Mouse (Mus musculus): ENCODE measurements around the gene Gm20662. TPM values are rescaled to one million over a fixed set of nuclear protein-coding genes. Genes with fewer than 3 reads are reported as not detected.

Gm20662 gene
- polyA plus RNA-seq, 1 experiment from 2014 or later = 0.18 TPM

DNA sequence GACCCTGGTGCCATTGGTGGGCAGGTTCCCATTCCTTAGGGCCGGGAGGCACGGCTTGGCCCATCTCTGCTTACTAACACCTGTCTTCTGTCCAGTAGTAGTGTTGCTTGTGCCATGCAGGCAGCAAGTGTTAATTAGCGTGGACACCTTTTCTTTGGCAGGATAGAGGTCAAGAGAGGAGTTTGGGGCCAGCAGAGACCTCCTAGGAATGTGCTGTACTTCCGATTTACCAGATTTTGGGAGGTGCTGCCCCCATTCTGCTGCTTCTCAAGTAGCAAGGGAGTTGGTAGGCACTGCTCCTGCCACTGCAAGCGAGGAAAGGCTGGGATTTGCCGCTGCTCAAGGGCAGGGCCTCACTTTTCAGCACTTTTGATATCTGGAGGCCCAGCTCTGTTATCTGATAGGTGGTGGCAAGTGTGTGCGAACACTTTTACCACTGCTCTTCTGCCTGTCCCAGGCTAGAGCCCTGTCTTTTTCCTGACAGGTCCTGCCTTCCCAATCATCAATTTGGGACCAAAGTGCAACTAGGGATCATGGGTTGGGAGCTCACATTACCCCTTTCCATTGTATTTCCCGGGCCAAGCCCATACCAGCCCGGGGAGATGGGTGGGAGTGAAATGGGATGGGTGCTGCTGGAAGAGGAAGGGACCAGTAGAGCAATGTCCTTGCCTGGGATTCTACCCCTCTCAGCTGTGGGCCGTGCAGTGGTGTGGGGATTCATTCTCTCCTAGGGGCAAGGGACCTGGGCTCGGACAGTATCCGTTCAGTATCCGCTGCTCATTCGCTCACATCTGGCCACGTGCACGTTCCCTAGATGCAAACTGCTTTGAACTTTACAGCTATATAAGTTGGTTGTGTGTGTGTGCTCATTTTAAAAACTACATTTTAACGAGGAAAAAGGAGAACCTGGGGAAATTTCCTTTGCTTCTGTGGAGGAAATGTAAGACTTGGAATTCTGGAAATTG lies 51.7 kb downstream of the Gm20662 start:
- peaks cover 25% of the 10 kb centered on the region for H3K36me3 ChIP-seq (ENCODE audit: control insufficient read depth, insufficient read depth, low read length)
- peak overlapping the region; percentile 50 for H3K9ac ChIP-seq (ENCODE audit: low read length)
- no peak for ATAC-seq (ENCODE audit: low FRiP score, low TSS enrichment)
- H3K4me2 ChIP-seq (replicated peaks; ENCODE audit: low read depth) = peak overlapping the region; percentile 74
- peak overlapping the region; percentile 83 for H3K27ac ChIP-seq (replicated peaks)
- H3K9me3 ChIP-seq (ENCODE audit: control insufficient read depth, low read length) = no peaks in the 10 kb centered on the region
- no peaks in the 10 kb centered on the region for H3K4me1 ChIP-seq (replicated peaks; ENCODE audit: control insufficient read depth, insufficient read depth)
- no peaks in the 10 kb centered on the region for H3K27me3 ChIP-seq (ENCODE audit: control insufficient read depth, insufficient read depth, low read length)
- no peak for DNase-seq (ENCODE audit: low spot score)
- TF ChIP-seq EP300 (optimal IDR thresholded peaks at IDR 0.05) = no peak
- no peak for TF ChIP-seq CTCF (IDR thresholded peaks at IDR 0.05; ENCODE audit: low read depth)
- peak overlapping the region; percentile 79; the same call in 1 of the 2 replicates for H3K4me3 ChIP-seq (ENCODE audit: low read depth, low read length)
- 48% methylated on average over 17 of the region's 17 CpGs for WGBS

DNA sequence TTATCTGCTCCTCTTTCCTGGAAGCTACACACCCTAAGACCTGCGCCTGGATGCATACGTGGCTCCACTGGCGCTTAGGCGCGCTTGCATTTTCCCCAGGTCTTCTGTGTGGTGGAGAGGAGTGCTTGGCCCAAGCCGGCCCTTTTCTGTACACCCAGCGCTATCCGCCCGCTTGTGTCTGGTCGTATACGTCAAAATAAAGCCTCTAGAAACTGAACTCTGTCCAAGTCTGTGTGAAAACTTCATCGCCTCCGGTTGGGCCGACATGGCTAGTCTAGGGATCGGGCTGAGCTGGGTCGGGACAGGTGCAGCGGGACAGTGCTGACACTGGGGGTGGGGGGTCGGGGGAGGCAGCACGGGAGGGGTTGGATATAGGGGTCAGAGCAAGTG lies 52.4 kb downstream of the Gm20662 start:
- H3K36me3 ChIP-seq (ENCODE audit: control insufficient read depth, insufficient read depth, low read length) = peaks cover 25% of the 10 kb centered on the region

DNA sequence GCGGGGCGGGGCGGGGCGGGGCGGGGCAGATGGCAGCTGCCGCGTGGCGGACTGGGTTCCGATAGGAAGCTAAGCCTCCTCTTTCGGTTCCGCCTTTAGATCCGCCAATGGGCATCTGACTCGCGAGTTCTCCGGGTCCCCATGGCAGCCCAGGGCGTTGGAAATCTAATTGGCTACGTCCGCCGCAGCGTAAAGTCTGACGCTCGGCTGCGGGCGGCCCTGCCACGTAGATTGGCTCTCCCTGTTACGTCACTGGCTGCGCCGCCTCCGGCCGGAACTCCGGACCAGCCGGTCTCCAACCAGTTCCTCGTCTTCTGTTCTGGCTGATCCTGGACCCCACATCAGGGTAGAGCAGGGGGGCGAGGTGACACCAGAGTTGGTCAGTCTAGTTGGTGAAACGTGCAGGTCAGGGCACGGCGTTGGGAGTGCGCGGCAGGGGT lies 52.9 kb downstream of the Gm20662 start, which contains the start of gene Gmppb:
Gene Gmppb (plus strand): TSS at position 227 of the 440 bp plus-strand sequence.
- Histone ChIP-seq H3K4me1 (replicated peaks; ENCODE audit: control insufficient read depth, insufficient read depth) (0 out of 2 replicates have a peak, but pooled peaks cover 4% of the 10 kb centered on the region), H3K9me3 (ENCODE audit: control insufficient read depth, low read length) (no peaks in the 10 kb centered on the region), H3K36me3 (ENCODE audit: control insufficient read depth, insufficient read depth, low read length) (peaks cover 25% of the 10 kb centered on the region), H3K4me2 (replicated peaks; ENCODE audit: low read depth) (peak within 1 kb of the TSS; percentile 79), H3K27ac (replicated peaks) (peak within 1 kb of the TSS; percentile 92), H3K4me3 (ENCODE audit: low read depth, low read length) (peak within 1 kb of the TSS; percentile 79), H3K9ac (ENCODE audit: low read length) (peak within 1 kb of the TSS; percentile 79), H3K27me3 (ENCODE audit: control insufficient read depth, insufficient read depth, low read length) (no peaks in the 10 kb centered on the region)
- WGBS = under 1% methylated on average over 30 of the region's 39 CpGs
- TF ChIP-seq EP300 (optimal IDR thresholded peaks at IDR 0.05) (peak; percentile 31), CTCF (IDR thresholded peaks at IDR 0.05; ENCODE audit: low read depth) (no peak)
- DNase-seq (ENCODE audit: low spot score) (peak; percentile 98), ATAC-seq (ENCODE audit: low FRiP score, low TSS enrichment) (peak; percentile 94)

More for the DNA sequence above, 52.4 kb downstream of the Gm20662 start:
- H3K27me3 ChIP-seq (ENCODE audit: control insufficient read depth, insufficient read depth, low read length) = no peaks in the 10 kb centered on the region
- no peaks in the 10 kb centered on the region for H3K9me3 ChIP-seq (ENCODE audit: control insufficient read depth, low read length)
- peak overlapping the region; percentile 83 for H3K27ac ChIP-seq (replicated peaks)
- under 1% methylated on average over 18 of the region's 19 CpGs for WGBS
- peak overlapping the region; percentile 79 for H3K4me3 ChIP-seq (ENCODE audit: low read depth, low read length)
- TF ChIP-seq EP300 (optimal IDR thresholded peaks at IDR 0.05) = no peak
- no peak for TF ChIP-seq CTCF (IDR thresholded peaks at IDR 0.05; ENCODE audit: low read depth)
- ATAC-seq (ENCODE audit: low FRiP score, low TSS enrichment) (peak; percentile 11; the same call in 1 of the 2 replicates), DNase-seq (ENCODE audit: low spot score) (no peak)
- peak overlapping the region; percentile 74 for H3K4me2 ChIP-seq (replicated peaks; ENCODE audit: low read depth)
- H3K9ac ChIP-seq (ENCODE audit: low read length) = peak overlapping the region; percentile 50
- H3K4me1 ChIP-seq (replicated peaks; ENCODE audit: control insufficient read depth, insufficient read depth) = 0 out of 2 replicates have a peak, but pooled peaks cover 4% of the 10 kb centered on the region

DNA sequence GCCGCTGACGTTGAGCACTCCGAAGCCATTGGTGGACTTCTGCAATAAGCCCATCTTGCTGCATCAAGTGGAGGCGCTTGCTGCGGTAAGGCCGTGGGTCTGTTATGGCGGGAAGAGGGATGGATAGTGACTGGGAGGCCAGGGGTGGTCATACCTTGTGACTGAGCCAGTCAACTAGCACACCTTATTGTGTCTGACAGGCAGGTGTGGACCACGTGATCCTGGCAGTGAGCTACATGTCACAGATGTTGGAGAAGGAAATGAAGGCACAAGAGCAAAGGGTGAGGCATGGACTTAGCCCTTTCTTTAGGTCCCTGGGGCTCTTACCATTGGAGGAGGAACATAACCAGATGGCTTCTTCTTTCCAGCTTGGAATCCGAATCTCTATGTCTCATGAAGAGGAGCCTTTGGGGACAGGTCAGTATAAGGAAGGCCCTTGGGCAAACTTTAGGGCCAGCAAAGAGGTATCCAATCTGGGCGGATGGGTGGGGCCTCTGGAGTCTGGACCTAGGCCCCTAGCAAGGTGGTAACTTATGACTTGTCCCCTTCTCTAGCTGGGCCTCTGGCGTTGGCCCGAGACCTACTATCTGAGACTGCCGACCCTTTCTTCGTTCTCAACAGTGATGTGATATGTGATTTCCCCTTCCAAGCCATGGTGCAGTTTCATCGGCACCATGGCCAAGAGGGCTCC lies 53.6 kb downstream of the Gm20662 start:
- Histone ChIP-seq H3K4me3 (ENCODE audit: low read depth, low read length) (peak overlapping the region; percentile 79), H3K9me3 (ENCODE audit: control insufficient read depth, low read length) (no peaks in the 10 kb centered on the region)

DNA sequence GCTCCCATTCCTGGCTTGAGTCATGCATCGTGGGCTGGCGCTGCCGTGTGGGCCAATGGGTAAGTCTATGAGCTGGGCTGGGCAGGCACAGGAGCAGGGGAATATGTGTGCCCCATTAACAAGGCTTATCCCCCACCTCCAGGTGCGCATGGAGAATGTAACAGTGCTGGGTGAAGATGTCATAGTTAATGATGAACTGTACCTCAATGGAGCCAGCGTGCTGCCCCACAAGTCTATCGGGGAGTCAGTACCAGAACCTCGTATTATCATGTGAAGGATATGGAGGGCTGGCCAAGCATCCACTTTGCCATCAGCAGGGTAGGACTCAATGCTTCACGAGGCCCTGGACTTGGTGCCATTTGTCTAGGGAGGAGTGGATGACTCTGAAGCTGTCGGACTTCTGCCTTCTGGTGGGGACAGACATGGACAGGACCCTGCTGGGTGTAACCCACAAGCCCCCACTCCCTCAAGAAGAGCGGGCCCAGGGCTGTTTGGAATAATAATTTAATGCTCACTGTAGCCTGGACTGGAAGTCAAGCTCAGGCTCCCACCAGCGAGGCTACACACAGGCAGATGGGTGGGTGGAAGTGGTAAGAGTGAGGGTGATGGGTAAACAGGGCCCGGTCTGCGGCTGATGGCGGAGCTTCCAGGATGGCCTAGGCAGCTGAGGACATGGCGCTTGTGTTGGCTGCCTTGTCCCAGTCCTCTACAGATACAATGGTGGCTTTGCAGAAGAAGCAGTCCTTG lies 55.2 kb downstream of the Gm20662 start:
- no peak for TF ChIP-seq EP300 (optimal IDR thresholded peaks at IDR 0.05)
- Histone ChIP-seq H3K9me3 (ENCODE audit: control insufficient read depth, low read length) (no peaks in the 10 kb centered on the region), H3K36me3 (ENCODE audit: control insufficient read depth, insufficient read depth, low read length) (peaks cover 14% of the 10 kb centered on the region; the same call in 1 of the 2 replicates), H3K9ac (ENCODE audit: low read length) (no peak overlapping the region), H3K27me3 (ENCODE audit: control insufficient read depth, insufficient read depth, low read length) (no peaks in the 10 kb centered on the region), H3K4me1 (replicated peaks; ENCODE audit: control insufficient read depth, insufficient read depth) (0 out of 2 replicates have a peak, but pooled peaks cover 4% of the 10 kb centered on the region), H3K27ac (replicated peaks) (no peak overlapping the region), H3K4me2 (replicated peaks; ENCODE audit: low read depth) (no peak overlapping the region), H3K4me3 (ENCODE audit: low read depth, low read length) (no peak overlapping the region)
- no peak for ATAC-seq (ENCODE audit: low FRiP score, low TSS enrichment)
- no peak for DNase-seq (ENCODE audit: low spot score)
- WGBS = 92% methylated on average over 15 of the region's 15 CpGs

More for the DNA sequence above, 53.6 kb downstream of the Gm20662 start:
- H3K27me3 ChIP-seq (ENCODE audit: control insufficient read depth, insufficient read depth, low read length) = no peaks in the 10 kb centered on the region
- H3K4me1 ChIP-seq (replicated peaks; ENCODE audit: control insufficient read depth, insufficient read depth) = 0 out of 2 replicates have a peak, but pooled peaks cover 4% of the 10 kb centered on the region
- H3K4me2 ChIP-seq (replicated peaks; ENCODE audit: low read depth) = peak overlapping the region; percentile 79
- DNase-seq (ENCODE audit: low spot score) = peak; percentile 73
- WGBS = 36% methylated on average over 15 of the region's 15 CpGs
- peak; percentile 51 for ATAC-seq (ENCODE audit: low FRiP score, low TSS enrichment)
- H3K9ac ChIP-seq (ENCODE audit: low read length) = peak overlapping the region; percentile 79
- peak overlapping the region; percentile 92 for H3K27ac ChIP-seq (replicated peaks)
- H3K36me3 ChIP-seq (ENCODE audit: control insufficient read depth, insufficient read depth, low read length) = peaks cover 23% of the 10 kb centered on the region
- TF ChIP-seq EP300 (optimal IDR thresholded peaks at IDR 0.05) = no peak
- TF ChIP-seq CTCF (IDR thresholded peaks at IDR 0.05; ENCODE audit: low read depth) = no peak

Data from stomach, postnatal 0 days (tissue).